Mouse (Mus musculus) E14TG2a.4 (cell line): ENCODE data around the gene Dbx2.

ENCODE experiments used
- H3K27me3 ChIP-seq: 2 replicates; pipeline ENCODE4 v1.6.1; 2014; ENCODE audit warnings: low read length, control low read depth; ENCODE audit not compliant: insufficient read depth
- H3K36me3 ChIP-seq: 2 replicates; pipeline ENCODE4 v1.6.1; 2014; ENCODE audit warnings: low read length, control low read depth; ENCODE audit not compliant: insufficient read depth
- H3K4me1 ChIP-seq: replicated peaks from 2 replicates; pipeline ENCODE4 v1.6.1; 2014; ENCODE audit warnings: low read depth, low read length, control low read depth
- H3K4me3 ChIP-seq: replicated peaks from 2 replicates; pipeline ENCODE4 v1.5.1; 2014; ENCODE audit warnings: mild to moderate bottlenecking, low read length
- H3K9me3 ChIP-seq: 2 replicates; pipeline ENCODE4 v1.6.1; 2014; ENCODE audit warnings: low read length, control low read depth
- CTCF ChIP-seq: conservative IDR thresholded peaks from 2 replicates; pipeline ENCODE4 v1.5.1; 2014; ENCODE audit warnings: low read length
- NANOG ChIP-seq: IDR thresholded peaks from 2 replicates; pipeline ENCODE4 v1.6.1; 2014; ENCODE audit warnings: borderline replicate concordance, low read length, mixed read lengths
- POU5F1 ChIP-seq: IDR thresholded peaks from 2 replicates; pipeline ENCODE4 v1.6.1; 2014; ENCODE audit warnings: low read length, borderline replicate concordance

Dbx2 gene

DNA sequence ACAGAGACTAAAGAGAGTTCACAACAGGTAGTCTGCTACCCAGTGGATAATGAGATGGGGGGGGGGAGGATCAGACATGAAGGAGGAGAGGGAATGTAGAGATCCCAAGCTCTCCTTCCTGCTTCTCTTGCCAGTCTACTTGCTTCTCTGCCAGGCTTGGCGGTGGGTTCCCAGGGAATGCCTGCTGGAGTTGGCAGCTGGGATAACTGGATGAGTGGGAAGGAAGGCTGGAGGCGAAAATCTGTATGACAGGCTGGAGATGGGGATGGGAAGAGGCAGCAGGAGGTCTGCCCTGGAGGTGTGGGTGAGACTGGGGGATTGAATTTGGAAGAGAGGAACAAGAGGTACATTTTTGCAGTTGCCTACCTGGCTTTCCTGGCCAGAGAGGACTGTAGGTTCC lies 19.4 kb upstream of the Dbx2 start:
- H3K4me1 ChIP-seq = peaks cover 5% of the 10 kb centered on the region
- H3K27me3 ChIP-seq = no peaks in the 10 kb centered on the region
- no peaks in the 10 kb centered on the region for H3K36me3 ChIP-seq
- no peak overlapping the region for H3K4me3 ChIP-seq
- peaks cover 5% of the 10 kb centered on the region for H3K9me3 ChIP-seq
- no peak for TF ChIP-seq CTCF
- no peak for TF ChIP-seq POU5F1
- no peak for TF ChIP-seq NANOG

- H3K36me3 ChIP-seq = no peaks in the 10 kb centered on the region
Observed at GRCm38 (mm10) chr15:95667209-95667608, 11.4 kb upstream of the Dbx2 start.

GRCm38 (mm10) chr15:95665002-95665401 lies 9.2 kb upstream of the Dbx2 start:
- H3K4me1 ChIP-seq = peaks cover 12% of the 10 kb centered on the region
- no peak for TF ChIP-seq NANOG
- TF ChIP-seq CTCF = no peak
- TF ChIP-seq POU5F1 = no peak
- H3K9me3 ChIP-seq = no peaks in the 10 kb centered on the region; the same call in 1 of the 2 replicates
- H3K4me3 ChIP-seq = no peak overlapping the region
- H3K27me3 ChIP-seq = 0 out of 2 replicates have a peak, but pooled peaks cover 3% of the 10 kb centered on the region
- H3K36me3 ChIP-seq = no peaks in the 10 kb centered on the region

More at GRCm38 (mm10) chr15:95667209-95667608, 11.4 kb upstream of the Dbx2 start:
- Histone ChIP-seq H3K9me3 (no peaks in the 10 kb centered on the region), H3K27me3 (0 out of 2 replicates have a peak, but pooled peaks cover 3% of the 10 kb centered on the region), H3K4me1 (peaks cover 12% of the 10 kb centered on the region), H3K4me3 (no peak overlapping the region)
- TF ChIP-seq CTCF (no peak), NANOG (no peak), POU5F1 (no peak)

DNA sequence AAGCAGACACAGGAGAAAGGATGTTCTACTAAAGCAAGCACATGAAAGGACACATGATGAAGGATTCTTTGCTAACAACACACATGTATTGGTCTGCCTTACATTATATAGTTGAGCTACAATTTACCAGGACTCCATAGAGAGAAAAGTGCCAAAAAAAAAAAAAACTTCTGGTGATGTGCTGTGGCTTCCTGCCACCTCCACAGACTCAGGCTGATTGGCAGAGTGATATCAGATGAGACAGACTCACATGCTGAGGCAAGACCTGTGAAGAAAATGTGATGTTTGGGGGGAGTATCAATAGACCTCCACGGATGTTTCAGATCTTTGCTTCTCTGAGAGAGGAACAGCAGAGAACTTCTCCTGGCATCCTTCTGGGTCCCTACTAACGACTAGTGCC lies 6.0 kb upstream of the Dbx2 start:
- Histone ChIP-seq H3K4me3 (no peak overlapping the region), H3K9me3 (no peaks in the 10 kb centered on the region; the same call in 1 of the 2 replicates), H3K27me3 (0 out of 2 replicates have a peak, but pooled peaks cover 8% of the 10 kb centered on the region), H3K36me3 (no peaks in the 10 kb centered on the region), H3K4me1 (0 out of 2 replicates have a peak, but pooled peaks cover 3% of the 10 kb centered on the region)
- TF ChIP-seq POU5F1 (no peak), CTCF (no peak), NANOG (no peak)

DNA sequence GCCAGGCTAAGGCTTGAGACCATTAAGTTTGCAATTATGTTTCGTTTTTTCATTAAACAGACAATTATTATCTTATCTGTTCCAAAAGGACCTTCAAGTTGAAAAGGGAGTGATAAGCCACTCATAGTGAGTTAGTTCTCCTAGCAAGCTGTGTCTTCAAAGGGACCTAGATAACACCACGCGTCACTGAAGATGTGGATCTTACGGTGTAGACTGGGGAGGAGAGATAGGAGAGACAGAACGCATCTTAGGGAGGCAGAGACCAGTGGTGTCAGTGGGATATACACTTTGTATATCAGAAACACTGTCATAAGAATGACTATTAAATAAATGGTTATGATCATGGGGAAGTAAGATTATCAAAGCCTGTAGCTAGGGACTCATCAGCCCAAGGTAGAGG lies 4.6 kb upstream of the Dbx2 start:
- peaks cover 6% of the 10 kb centered on the region; the same call in 1 of the 2 replicates for H3K27me3 ChIP-seq
- no peaks in the 10 kb centered on the region for H3K36me3 ChIP-seq
- no peaks in the 10 kb centered on the region; the same call in 1 of the 2 replicates for H3K9me3 ChIP-seq
- no peak overlapping the region for H3K4me3 ChIP-seq
- no peak for TF ChIP-seq POU5F1
- no peak for TF ChIP-seq NANOG
- no peak for TF ChIP-seq CTCF
- H3K4me1 ChIP-seq = no peaks in the 10 kb centered on the region

GRCm38 (mm10) chr15:95654211-95654897 lies 1.4 kb downstream of the Dbx2 start:
- TF ChIP-seq CTCF (no peak), NANOG (no peak), POU5F1 (no peak)
- H3K4me3 ChIP-seq = peak overlapping the region; percentile 79
- no peaks in the 10 kb centered on the region for H3K9me3 ChIP-seq
- H3K36me3 ChIP-seq = no peaks in the 10 kb centered on the region
- peaks cover 37% of the 10 kb centered on the region for H3K27me3 ChIP-seq
- peaks cover 26% of the 10 kb centered on the region for H3K4me1 ChIP-seq

- Histone ChIP-seq H3K36me3 (no peaks in the 10 kb centered on the region), H3K9me3 (no peaks in the 10 kb centered on the region)
Observed at GRCm38 (mm10) chr15:95653812-95654210, 1.9 kb downstream of the Dbx2 start.

DNA sequence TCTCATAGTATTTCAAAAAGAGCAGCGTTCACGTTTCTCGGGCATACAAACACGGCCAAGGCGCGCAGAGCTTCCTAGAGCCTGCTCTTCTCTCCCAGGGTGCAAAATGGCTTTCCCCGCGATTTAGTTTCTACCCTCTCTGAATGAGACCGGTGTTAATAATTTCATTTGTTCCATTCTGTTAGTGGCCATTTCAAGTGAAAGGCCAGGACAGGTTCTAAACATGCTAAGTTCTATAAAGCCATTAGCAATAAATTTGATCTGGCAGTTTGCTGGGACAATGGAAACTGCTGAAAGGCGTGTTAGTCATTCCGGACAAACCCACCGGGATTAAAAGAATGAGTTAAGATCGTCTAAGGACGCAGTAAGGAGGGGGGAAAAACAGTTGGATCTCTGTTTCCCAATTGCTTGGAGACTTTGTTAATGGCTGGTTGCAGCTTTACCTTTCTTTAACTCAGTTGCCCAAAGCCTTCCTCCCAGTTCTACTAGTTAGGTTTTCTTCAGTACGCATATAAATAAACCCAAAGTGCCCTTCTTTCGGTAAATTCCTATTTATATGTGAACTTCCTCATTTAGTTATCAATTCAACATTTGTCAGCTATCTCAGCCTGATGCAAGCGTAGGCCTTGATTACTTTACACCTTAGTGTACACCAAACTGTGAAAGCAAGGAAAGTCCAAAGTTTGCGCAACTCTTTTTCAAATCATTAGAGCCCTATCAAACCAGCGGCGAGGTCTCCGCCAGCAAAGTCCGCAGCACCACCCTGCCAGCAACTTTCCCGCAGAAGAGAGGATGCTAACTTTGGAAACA lies 2.7 kb downstream of the Dbx2 start:
- Histone ChIP-seq H3K9me3 (no peaks in the 10 kb centered on the region), H3K36me3 (no peaks in the 10 kb centered on the region), H3K4me3 (no peak overlapping the region), H3K4me1 (peaks cover 26% of the 10 kb centered on the region), H3K27me3 (peaks cover 35% of the 10 kb centered on the region)
- TF ChIP-seq NANOG (no peak), POU5F1 (no peak), CTCF (no peak)

More at GRCm38 (mm10) chr15:95653812-95654210, 1.9 kb downstream of the Dbx2 start:
- H3K4me1 ChIP-seq = peaks cover 26% of the 10 kb centered on the region
- peaks cover 39% of the 10 kb centered on the region for H3K27me3 ChIP-seq
- TF ChIP-seq NANOG = no peak
- H3K4me3 ChIP-seq = peak overlapping the region; percentile 79
